Mouse (Mus musculus): ENCODE measurements around the gene Zmym4. TPM values are rescaled to one million over a fixed set of nuclear protein-coding genes. Genes with fewer than 3 reads are reported as not detected.

The Zmym4 gene
- total RNA-seq, 1 experiment from 2014 or later = 56.0 TPM

- no peak for DNase-seq
These were observed 144.7 kb downstream of the Zmym4 start for GRCm38 (mm10) chr4:126822891-126823882.

DNA sequence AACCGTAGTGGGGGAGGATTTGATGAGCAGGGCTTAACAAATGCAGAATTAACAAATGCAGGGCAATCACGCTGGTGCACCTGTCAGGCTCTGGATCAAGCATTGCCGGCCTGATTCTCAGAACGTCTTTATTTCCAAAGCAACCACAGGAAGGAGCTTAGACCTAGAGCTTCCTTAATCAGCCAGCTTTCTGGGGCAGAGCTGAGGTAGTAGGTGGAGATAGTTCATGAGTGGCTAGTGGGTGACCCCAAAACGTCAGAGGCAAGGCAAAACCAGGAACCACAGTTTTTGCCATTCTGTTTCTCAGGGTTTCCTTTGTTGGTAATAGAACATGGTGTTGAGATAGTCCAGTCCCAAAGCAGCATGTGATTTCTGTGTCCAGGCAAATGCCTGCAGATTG is 153.1 kb downstream of the Zmym4 start:
- no peak for DNase-seq

GRCm38 (mm10) chr4:126813212-126813611 is 154.7 kb downstream of the Zmym4 start:
- DNase-seq = no peak

Other genes with a start within 250 kb of the Zmym4 start
- not detected in 2 replicates for gene Tfap2e, start 231.9 kb downstream of the Zmym4 start, total RNA-seq (2021)
- 30.5 and 32.3 TPM in 2 replicates for gene Ncdn, start 214.7 kb downstream of the Zmym4 start, total RNA-seq (2021)
- gene AU040320, start 214.6 kb downstream of the Zmym4 start, total RNA-seq (2021) = 41.6 and 46.4 TPM in 2 replicates
- 203 and 286 TPM in 2 replicates for gene Sfpq, start 53.2 kb upstream of the Zmym4 start, total RNA-seq (2021)
- gene Zmym1, start 93.0 kb upstream of the Zmym4 start, total RNA-seq (2021) = 10.0 and 10.7 TPM in 2 replicates
- gene Zmym6, start 109.2 kb upstream of the Zmym4 start, total RNA-seq (2021) = 20.3 and 21.6 TPM in 2 replicates
- gene Tmem35b, start 155.6 kb upstream of the Zmym4 start, total RNA-seq (2021) = 26.2 and 30.3 TPM in 2 replicates
- gene Dlgap3, start 201.1 kb upstream of the Zmym4 start, total RNA-seq (2021) = 4.5 and 6.0 TPM in 2 replicates